Mouse (Mus musculus) adrenal gland, adult 18-20 months (tissue): Measurements from ENCODE around the gene Fosl2. TPM values are rescaled to one million over a fixed set of nuclear protein-coding genes. Genes with fewer than 3 reads are reported as not detected.

ENCODE experiments used
- DNase-seq, 2 experiments: peaks; one replicate each; pipeline ENCODE4 v3.0.0; 2021 to 2022; ENCODE audit warnings: low spot score in 2 of 2
- total RNA-seq, 2 experiments: library from RNA; stranded (reverse); gene quantifications; 1 replicate in 1 of 2; 2 replicates in 1 of 2; pipeline ENCODE4 v1.2.3; 2021

The Fosl2 gene
- total RNA-seq, 2 experiments from 2014 or later, result 188 to 364 TPM

DNA sequence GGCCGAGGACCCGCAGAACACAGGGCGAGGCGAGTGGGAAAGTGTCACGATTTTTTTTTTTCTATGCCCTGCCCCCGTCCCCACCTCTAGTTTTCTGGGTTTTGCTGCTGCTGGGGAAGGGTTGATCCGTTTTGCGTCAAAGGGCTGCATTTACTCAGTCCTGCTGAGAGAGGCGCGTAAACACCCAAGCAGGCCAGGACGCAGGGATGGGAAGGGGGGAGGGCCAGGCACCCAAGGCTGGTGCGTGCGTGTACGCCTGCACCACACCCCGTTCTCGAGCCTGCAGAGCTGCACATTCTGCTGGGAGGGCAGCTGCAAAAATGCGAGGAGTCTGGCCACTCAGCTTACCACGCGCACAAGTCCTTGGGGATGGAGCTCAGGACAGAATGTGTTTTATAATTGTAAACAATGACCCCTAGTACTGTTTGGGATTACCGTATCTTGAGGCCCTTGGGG is 2.0 kb upstream of the Fosl2 start:
- DNase-seq, result peak; percentile 72 to 76

DNA sequence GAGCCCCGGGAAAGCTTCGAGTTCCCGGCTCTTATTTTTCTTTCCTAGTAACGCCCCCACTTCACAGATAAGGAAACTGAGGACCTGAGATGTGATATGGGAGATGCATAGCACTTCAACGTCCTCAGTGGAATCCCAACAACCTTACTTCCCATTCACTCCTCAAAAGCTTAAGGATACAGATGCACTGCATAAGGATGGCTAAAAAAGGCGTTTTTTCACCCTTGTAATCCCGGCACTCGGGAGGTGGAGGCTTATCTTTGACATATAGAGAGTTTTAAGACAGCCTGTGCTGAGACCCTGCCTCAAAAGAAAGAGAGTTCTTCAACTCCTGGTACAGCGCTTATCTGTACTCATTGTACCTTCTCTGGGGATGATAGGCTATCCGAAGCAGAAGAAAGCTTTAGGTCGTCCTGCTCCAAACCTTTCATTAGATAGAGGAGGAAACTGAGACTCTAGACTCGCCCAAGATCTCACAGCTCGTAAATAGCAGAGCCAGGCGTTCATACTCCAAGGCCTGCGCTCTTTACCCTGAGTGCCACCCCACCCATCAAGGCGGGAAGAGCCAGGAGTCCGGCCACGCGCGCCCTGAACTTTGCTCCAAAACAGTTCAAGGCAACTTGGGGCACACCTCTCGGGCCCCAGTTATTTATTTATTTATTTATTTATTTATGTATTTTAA is 1.4 kb upstream of the Fosl2 start:
- peak; percentile 46 to 50 for DNase-seq

DNA sequence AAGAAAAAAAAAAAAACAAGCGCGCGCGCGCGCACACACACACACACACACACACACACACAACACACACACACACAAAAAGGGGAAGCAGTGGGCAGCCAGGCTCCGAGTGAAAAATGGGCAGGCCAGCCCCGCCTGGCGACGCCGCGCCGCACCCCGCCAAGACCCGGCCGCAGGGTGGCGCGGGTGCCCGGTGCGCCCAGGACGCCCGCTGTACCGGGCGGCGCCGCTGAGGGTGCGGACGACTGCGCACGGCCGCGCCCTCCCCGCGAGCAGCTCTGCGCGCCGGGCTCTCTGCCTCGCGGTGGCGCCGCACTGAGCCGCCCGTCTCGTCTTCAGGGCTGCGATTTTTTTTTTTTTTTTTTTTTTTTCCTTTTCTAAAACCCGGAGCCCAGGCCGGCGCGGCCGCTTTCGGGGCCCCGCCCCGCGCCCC is 682 bp upstream of the Fosl2 start:
- peak; percentile 78 to 79 for DNase-seq

DNA sequence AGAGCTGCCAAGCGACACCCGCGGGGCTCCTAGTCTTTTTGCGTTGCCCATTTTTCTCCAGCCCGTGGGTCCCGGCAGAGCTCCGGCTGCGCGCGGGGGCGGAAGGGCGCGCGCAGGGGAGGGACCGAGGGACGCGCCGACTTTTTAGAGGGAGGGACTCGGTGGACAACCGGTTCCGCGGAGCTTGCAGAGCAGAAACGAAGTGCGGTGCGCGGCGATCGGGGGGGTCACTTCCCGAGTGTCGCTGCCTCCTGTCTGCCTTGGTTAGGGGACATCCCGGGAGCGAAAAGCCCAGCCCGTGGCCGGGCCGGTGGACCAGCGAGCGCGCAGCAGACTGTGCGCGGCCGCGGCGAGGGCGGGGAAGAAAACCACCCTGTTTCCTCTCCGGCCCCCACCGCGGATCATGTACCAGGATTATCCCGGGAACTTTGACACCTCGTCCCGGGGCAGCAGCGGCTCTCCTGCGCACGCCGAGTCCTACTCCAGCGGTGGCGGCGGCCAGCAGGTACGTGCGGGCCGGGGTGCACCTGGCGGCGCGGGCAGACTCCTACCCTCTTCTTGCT is 781 bp downstream of the Fosl2 start:
- peak; percentile 78 to 83 for DNase-seq

DNA sequence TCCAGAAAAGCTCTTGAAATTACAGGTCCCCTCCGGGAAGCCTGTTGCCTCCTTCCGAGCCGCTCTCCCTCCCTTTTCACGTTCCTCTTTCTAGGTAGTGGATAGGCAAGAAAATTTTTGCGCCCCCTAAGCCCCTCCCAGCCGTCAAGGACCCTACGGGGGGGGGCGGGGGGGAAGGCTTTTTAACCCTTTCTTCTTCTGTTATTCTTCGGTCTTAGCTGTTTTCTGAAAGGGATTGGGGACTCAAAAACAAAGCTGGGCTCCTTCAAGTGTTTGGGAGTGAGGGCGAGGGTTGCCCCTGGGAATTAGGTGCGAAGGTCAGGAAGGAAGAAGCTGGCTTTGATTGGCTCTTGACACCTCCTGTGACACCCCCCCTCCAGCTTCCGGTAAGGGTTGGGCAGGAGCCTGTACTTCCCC is 1.5 kb downstream of the Fosl2 start:
- peak in 1 of 2 experiments; percentile 54 for DNase-seq

DNA sequence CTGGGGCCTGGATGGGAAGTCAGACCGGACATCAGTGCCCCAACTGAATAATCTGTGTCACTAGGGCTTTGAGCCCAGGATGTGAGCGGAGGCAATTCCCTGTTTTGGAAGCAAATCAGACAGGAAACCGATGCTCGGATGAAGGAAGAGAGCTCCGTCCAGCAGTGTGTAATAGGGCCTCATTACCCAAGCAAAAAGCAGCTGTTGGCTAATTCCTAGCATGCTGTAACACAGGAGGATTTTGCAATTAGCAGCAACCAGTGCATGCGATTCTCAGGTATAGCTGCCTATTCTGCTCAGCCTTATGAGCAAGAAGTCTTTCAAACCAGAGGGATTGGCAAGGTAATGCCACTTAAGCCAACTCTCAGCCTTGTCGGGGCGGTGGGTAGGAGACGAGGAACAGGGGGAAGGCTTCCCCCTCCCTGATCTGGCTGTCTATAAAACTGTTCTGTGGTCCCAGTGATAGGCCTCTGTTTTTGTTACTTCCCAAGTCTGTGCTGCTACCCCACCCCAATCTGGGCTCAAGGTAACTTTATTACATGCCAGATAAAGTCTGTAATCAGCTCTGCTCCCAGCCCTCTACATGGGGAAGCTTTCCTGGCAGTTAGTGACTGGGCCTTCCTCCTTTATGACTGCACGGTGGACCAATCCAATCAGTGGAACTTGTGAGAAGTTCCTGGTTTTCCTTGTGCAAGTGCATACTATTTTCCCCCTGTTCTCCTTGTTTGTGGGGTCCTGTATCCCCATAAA is 3.0 kb downstream of the Fosl2 start:
- DNase-seq, result peak; percentile 40 to 49

DNA sequence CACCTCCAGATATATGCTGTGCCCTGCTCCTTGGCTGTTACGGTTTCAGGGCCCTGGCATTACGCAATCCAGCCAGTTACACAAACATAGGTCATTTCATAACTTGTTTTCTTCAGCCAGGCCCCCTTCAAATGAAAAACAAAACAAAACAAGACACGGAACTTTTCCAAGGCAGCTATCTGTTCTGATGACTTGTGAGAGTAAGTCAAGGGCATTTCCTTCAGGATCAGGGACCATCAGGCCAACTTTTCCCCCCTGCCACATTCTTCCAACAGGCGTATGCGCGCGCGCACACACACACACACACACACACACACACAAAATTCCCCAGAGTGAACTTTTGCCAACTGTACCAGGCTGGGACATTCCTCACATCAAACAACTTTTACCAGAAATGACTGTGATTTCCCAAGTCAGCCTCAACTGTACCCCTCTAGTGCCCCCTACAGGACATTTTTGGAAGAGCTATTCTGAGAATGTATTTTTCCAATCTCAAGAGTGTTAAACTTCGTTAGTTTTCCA is 4.0 kb downstream of the Fosl2 start:
- DNase-seq, result peak in 1 of 2 experiments; percentile 62

DNA sequence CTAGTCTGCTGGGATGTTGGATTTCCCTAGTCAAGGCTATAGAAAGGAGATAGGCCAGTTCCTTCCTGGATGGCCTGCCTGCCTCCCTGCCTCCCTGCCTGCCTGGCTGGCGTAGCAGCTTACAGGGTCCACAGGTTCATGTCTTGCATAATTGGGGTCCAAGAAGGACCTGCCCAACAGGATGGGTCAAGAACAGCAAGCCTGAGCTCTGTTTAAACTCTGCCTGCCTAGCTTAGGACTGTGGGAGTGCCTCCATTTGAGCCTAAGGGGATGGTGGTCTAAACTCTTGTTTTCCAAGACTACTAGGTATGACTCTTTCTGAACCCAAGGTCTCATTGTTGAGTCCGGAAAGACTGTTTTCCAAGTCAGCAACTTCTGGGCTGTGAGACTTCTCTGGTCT is 6.3 kb downstream of the Fosl2 start:
- no peak for DNase-seq

DNA sequence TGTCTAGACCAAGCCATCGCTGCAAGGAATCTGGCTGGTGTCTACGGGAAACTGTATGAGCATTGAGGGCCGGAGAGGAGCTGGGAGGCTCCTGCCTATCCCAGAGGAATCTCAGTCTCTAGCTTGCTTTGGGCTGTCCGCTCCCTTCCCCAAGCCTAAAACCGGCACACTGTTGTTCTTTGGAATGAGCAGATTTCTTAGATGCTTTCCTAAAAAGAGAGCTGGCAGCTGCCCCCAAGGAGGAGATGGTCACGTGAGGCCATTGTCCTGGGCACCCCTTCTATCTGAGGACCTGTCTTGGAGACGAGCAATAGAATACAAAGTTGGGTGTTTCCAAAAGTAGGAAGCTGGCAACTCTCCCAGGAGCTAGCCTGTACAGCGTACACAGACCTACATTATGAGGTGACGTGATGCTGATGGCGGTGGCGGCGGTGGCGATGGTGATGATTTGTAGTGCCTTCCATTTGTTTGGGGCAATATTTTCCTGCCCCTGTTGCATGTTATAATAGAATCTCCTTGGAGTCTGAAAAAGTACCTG is 7.9 kb downstream of the Fosl2 start:
- DNase-seq, result no peak

DNA sequence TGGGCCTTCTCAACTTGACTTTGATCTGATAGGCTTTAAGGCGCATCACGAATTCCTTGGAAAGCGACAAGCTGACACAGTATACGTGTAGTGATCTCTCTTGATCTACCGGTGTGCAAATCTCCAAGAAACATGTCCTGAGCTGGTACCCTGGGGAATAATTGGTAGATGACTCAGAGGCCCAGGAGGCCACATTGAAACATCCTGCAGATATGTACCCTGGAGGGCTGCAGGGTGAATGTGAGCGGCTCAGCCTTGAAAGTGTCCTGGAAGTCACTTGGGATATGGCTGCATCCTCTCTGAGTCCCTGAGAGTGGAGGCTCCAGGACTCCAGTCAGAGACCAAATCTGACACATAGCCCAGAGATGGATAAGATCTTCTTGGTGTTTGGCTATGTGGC is 10.7 kb downstream of the Fosl2 start:
- no peak for DNase-seq

DNA sequence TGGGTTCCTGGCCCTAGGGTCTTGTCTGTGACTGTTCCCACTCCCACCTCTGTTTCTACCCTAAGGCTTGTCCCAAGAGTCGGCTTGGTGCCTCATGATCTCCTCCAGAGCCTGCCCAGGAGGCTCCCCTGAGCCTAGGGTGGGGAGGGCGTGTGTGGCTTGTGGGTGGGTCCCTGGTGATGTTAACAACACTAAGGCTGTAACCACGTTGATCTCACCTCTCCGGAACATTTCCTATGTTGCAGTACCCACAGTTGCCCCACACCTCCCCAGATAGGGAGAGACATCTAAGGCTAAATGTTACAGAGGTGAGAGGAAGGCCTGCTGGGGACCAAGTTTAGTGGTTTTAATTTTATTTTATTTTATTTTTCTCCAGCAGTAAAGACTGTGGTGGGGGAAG is 13.0 kb downstream of the Fosl2 start:
- DNase-seq, result no peak

DNA sequence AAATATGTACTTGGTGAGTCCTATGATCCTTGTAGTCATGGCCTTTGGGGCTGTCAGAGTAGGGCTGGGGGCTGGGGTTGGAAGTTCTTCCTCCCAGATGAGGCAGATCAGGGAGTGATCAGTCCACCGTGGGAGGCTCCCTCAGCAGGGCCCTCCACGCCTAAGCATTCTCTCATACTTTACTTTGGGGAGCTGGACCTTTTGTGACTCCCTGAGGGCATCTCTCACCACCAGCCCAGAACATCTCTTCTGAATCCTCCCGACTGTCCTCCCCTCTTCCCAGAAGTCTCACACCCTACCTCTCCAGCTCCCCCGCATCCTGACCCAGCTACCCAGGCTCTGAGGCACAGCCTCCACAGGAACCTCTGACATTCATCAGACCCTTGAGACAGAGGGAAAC is 15.6 kb downstream of the Fosl2 start:
- DNase-seq, result no peak

DNA sequence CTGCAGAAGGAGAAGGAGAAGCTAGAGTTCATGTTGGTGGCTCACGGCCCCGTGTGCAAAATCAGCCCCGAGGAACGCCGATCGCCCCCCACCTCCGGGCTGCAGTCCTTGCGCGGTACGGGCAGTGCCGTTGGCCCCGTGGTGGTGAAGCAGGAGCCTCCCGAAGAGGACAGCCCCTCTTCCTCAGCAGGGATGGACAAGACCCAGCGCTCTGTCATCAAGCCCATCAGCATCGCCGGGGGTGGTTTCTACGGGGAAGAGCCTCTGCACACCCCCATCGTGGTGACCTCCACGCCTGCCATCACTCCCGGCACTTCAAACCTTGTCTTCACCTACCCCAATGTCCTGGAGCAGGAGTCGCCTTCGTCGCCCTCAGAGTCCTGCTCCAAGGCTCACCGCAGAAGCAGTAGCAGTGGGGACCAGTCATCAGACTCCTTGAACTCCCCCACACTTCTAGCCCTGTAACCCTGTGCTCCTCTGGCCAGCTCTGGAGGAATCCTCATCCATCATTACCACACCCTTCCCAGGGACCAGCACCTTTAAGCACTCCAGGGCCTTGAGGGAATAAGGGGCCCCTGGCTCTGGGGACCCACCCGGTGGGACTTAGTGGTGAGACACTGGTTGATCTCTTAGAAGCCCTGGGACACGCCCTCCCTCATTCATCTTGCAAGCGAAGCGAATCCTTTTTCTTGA is 17.3 kb downstream of the Fosl2 start:
- no peak for DNase-seq

DNA sequence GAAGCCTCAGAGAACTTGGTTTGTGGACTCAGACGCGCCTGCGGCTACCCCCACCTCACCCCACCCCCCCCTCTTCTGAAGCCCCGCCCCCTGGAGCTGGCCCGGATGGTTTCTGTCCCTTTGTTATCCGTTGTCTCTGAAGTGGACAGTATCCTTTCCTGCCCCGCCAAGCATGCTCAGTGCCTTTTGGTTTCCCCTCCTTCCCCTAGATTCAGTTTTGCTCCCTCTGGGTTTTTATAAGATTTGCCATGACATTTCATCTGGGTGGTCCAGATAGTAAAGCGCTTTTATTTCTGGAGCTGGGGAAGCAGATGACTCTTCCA is 17.8 kb downstream of the Fosl2 start:
- no peak for DNase-seq

DNA sequence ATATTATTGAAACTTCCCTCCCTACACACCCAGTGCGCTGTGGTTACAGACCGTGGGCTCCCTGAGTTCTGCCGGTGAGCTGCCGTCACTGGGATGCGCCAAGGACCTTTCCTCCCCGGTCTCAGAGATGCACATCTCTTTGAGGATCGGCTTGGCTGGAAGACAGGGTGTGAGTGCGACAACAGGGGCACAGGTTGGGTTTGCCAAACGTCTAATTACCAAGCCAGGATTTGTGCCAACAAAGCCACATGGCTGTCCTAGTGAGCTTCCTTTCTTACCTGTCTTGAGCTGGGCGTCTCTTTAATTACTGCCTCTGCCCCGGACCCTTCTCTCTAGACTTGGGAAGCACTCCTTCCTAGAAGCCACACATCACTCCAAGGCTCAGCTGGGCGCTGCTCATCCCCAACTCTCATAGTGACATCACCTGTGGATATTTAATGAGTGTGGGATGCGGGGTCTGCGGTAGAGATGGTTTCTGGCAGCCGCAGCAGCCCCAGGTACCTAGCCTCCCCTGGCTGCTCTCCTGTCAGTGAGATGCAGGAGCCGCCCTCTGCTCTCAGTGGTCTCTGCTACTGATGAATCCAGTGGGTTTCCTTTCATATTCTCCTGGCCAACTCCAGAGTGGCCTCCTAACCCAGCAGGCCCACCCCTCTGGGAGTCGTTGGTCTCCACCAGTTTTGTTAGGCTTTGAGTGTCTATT is 18.3 kb downstream of the Fosl2 start:
- no peak for DNase-seq

DNA sequence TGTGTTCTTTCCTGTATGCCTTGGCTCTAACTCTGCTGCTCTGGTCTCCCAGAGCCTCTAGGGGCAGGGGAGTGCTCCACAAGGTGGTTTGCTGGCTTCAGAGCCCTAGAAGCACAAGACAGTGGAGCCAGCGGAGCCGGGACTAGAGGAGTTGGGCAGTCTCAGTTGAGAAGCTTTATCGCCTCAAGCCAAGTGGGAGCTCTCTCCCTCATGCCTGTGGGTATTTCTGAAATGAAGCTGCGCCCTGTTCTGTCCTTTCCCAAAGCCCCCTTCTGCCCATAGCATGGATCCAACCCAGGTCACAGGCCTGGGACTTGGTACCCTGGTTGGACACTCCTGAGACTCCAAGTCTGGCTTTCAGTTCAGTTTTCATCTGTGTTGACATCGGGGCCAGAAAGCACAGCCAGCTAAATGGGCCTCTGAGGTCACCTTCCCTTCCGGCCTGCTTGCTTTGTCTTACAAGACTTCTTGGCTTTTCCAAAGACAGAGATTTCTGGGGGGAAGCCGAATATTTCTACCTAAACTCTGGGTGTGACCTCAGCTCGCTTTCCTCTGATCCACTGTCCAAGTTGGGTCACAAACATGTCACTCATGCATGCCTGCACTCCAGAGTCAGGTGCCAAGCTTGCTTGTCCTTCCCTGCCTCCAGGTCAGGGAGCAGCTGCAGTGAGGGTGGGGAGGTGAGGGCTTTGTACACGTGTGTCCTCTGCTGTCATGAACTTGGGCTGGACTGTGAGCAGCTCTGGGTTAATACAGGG is 19.5 kb downstream of the Fosl2 start:
- no peak for DNase-seq

DNA sequence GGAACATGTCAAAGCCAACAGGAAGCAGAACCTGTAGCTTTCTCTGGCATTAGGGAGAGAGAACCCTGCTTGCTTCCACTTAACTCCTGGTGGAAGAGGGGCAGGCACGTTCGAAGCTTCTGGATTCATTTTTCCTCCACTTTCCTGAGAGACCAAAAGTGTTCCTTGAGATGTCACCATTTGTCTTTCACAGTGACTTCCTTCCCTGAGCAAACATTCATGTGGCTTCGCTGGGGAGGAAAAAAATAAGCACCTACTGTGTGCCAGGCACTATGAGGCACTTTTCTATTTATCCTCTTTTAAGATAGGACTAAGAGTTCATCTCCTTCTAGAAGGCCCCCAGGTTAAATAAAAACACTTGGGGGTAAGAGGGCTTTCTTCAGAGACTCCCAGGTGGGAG is 20.3 kb downstream of the Fosl2 start:
- no peak for DNase-seq

DNA sequence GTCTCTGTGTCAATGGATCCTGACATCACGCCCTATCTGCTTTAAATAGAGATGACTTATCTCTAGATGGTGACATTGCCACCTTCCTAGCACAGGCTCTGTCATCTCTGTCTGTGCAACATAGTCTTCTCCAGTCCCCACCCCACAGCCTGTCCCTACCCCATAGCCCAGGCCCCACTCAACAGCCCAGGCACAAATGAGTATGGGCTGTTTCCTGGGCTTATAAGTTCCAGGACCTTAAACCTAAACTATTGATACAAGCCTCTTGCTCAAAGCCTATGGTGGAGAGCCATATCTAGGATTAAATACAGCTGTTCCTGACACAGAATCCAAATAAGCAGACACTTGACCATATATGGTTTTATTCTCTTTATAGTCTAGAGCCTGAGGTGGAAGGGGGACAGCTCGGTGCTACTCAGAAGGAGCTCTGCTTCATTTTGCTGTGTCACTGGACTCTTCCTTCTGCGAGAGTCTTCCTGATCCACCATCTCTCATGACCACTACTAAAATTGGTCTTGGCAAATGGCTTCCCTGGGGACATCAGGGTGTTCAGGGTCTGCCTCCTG is 28.0 kb downstream of the Fosl2 start:
- no peak for DNase-seq

DNA sequence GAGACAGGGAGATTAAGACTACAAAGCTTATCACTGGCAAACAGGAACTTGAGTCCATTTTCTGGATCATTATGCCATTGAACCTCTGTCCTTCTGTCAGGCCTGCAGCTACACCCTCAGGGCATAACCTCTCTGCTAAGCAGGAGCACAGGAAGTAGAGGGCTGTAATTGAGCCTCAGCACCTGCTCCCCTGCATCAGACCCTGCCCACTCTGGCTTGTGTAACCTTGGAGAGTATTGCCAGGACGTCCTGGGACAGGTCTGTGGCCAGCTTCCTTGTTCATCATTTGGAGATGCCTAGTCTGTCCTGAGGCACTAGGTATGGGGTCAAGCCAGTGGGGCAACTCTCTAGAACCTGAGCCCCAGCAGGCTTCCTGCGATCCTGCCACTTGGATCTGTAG is 36.6 kb downstream of the Fosl2 start:
- DNase-seq, result no peak

DNA sequence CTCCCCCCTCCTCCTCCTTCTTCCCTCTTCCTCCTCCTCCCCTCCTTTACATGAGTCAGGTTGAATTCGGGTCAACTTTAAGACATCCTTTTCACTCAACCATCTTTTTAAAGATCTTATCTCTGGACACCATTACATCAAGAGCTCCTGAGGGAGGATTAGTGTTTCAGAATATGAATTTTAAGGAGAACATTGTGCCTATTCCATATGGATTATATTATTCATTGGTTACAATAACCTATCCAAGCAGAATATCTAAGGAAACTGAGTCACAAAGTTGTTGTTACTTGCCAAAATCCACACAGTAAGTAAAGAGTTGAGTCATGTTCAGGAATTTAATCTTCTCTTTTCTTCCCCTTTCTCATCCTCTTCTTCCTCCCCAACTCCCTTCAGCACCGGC is 41.2 kb downstream of the Fosl2 start:
- no peak for DNase-seq
